10 mouse cellular contexts compared by ENCODE assay signal in the genomic region with DNA sequence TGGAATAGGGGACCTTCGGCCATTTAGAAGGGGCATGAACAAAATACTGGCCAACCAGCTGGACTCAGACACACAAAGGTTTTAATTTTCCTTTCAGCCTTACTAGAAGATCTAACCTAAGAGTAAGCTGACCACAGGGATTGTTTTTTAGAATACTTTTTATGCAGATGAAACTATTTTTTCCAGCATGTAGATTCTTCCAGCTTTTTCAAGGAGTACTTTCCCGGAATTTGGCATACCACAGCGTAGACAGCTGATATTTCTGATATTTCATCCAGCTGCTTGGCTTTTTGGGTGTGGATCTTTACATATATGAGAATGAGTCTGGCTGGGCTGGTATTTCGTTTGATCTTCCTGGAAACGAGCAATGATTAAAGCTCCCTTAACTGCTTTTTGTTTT. TPM values are rescaled to one million over a fixed set of nuclear protein-coding genes. Genes with fewer than 3 reads are reported as not detected.
DNase-seq lines count a peak whose midpoint lies in the region; ATAC-seq and TF ChIP-seq lines count a peak whose summit lies in the region.
"Had no signal": no experiment of that assay in that cellular context is flagged by ENCODE, and none has a peak within 500 bp of the region (broad histone marks: within the 10 kb centered on the region; RNA-seq: fewer than 3 reads in every experiment).

No protein-coding gene starts in this region.

- H3K9ac ChIP-seq in kidney, embryonic 16.5 days (replicated peaks; ENCODE audit: low read length) = no peak overlapping the region
- H3K9ac ChIP-seq in embryonic facial prominence, embryonic 15.5 days = no peak overlapping the region
- no peak overlapping the region for H3K9ac ChIP-seq in limb, embryonic 15.5 days

- no peaks in the 10 kb centered on the region for H3K9me3 ChIP-seq in kidney, embryonic 16.5 days (ENCODE audit: low read length)
- no peaks in the 10 kb centered on the region for H3K9me3 ChIP-seq in embryonic facial prominence, embryonic 15.5 days (replicated peaks)
- no peaks in the 10 kb centered on the region for H3K9me3 ChIP-seq in limb, embryonic 15.5 days

- DNase-seq in kidney, adult 8-10 months = no peak
- no peak for DNase-seq in frontal cortex, postnatal 25 days (ENCODE audit: low spot score in 2 of 2)
- no peak for DNase-seq in embryo, embryonic 9.5 days (ENCODE audit: extremely low spot score)
- DNase-seq: adrenal gland, postnatal 25 days; right cerebral cortex, postnatal 14 days; thymus, postnatal 36 days had no signal

- no peak for TF ChIP-seq CTCF in bone marrow macrophage, adult 2 months (IDR thresholded peaks at IDR 0.05; ENCODE audit: low read depth, low read length)

- no peak overlapping the region for H3K4me2 ChIP-seq in kidney, embryonic 16.5 days (replicated peaks; ENCODE audit: low read depth, low read length)
- 0 out of 2 replicates have a peak overlapping the region, but pooled peaks have one; percentile 15 for H3K4me2 ChIP-seq in embryonic facial prominence, embryonic 15.5 days (replicated peaks)
- no peak overlapping the region for H3K4me2 ChIP-seq in limb, embryonic 15.5 days

- H3K27me3 ChIP-seq in kidney, embryonic 16.5 days (ENCODE audit: insufficient read depth, low read length) = no peaks in the 10 kb centered on the region
- no peaks in the 10 kb centered on the region for H3K27me3 ChIP-seq in embryonic facial prominence, embryonic 15.5 days
- no peaks in the 10 kb centered on the region for H3K27me3 ChIP-seq in limb, embryonic 15.5 days

- peak overlapping the region; percentile 51; the same call in 1 of the 2 replicates for H3K27ac ChIP-seq in kidney, embryonic 16.5 days (ENCODE audit: low read length)
- H3K27ac ChIP-seq in bone marrow macrophage, adult 2 months (ENCODE audit: insufficient read depth, low read depth, low read length) = peak overlapping the region; percentile 93
- H3K27ac ChIP-seq in embryonic facial prominence, embryonic 15.5 days (replicated peaks) = peak overlapping the region; percentile 71
- H3K27ac ChIP-seq in limb, embryonic 15.5 days = peak overlapping the region; percentile 75

- no peak for ATAC-seq in kidney, embryonic 16.5 days (ENCODE audit: low FRiP score, low TSS enrichment)
- no peak for ATAC-seq in embryonic facial prominence, embryonic 15.5 days (ENCODE audit: insufficient number of reproducible peaks, low FRiP score, low TSS enrichment, low read depth)
- ATAC-seq in limb, embryonic 15.5 days (ENCODE audit: insufficient number of reproducible peaks, low FRiP score, low TSS enrichment, low read depth) = no peak

- no peak overlapping the region for H3K4me3 ChIP-seq in kidney, embryonic 16.5 days (ENCODE audit: low read length)
- peak overlapping the region; percentile 3; the same call in 1 of the 2 replicates for H3K4me3 ChIP-seq in bone marrow macrophage, adult 2 months (ENCODE audit: insufficient read depth, low read length)
- no peak overlapping the region for H3K4me3 ChIP-seq in embryonic facial prominence, embryonic 15.5 days (replicated peaks)
- H3K4me3 ChIP-seq in limb, embryonic 15.5 days = no peak overlapping the region

- peaks cover 18% of the 10 kb centered on the region for H3K4me1 ChIP-seq in kidney, embryonic 16.5 days (ENCODE audit: insufficient read depth, low read length)
- peaks cover 68% of the 10 kb centered on the region for H3K4me1 ChIP-seq in bone marrow macrophage, adult 2 months (ENCODE audit: control insufficient read depth, insufficient read depth, low read length)
- peaks cover 38% of the 10 kb centered on the region for H3K4me1 ChIP-seq in embryonic facial prominence, embryonic 15.5 days
- H3K4me1 ChIP-seq in limb, embryonic 15.5 days = peaks cover 40% of the 10 kb centered on the region

- H3K36me3 ChIP-seq in kidney, embryonic 16.5 days (ENCODE audit: insufficient read depth, low read length) = peaks cover 39% of the 10 kb centered on the region
- H3K36me3 ChIP-seq in embryonic facial prominence, embryonic 15.5 days = peaks cover 37% of the 10 kb centered on the region
- H3K36me3 ChIP-seq in limb, embryonic 15.5 days = peaks cover 41% of the 10 kb centered on the region

- no peak for TF ChIP-seq POLR2A in bone marrow macrophage, adult 2 months (IDR thresholded peaks at IDR 0.05; ENCODE audit: borderline replicate concordance, low read depth, low read length)

- 61% methylated on average over 5 of the region's 5 CpGs for WGBS in kidney, embryonic 16.5 days
- 23% methylated on average over 5 of the region's 5 CpGs for WGBS in embryonic facial prominence, embryonic 15.5 days
- 29% methylated on average over 5 of the region's 5 CpGs for WGBS in limb, embryonic 15.5 days

RNA-seq across cellular contexts. Expression of a gene that starts 8.2 kb away (rescaled TPM):
- 57.3 and 65.4 TPM in 2 replicates for polyA plus RNA-seq in kidney, embryonic 16.5 days (2015; fragmentation: Nextera tagmentation; extraction: Ambion mirVana)
- 174 TPM in 2 replicates for polyA plus RNA-seq in bone marrow macrophage, adult 2 months (2012; ENCODE audit: insufficient read depth, insufficient read length, missing spikeins)
- polyA plus RNA-seq in embryonic facial prominence, embryonic 15.5 days (2015; fragmentation: Nextera tagmentation; extraction: Ambion mirVana) = 90.1 and 97.1 TPM in 2 replicates
- 116 and 136 TPM in 2 replicates for polyA plus RNA-seq in limb, embryonic 15.5 days (2015; fragmentation: Nextera tagmentation; extraction: Ambion mirVana)
